Mouse (Mus musculus) liver, adult 2 months (tissue): ENCODE measurements around the gene Selenof.

Experiments
- CTCF ChIP-seq: fragments of 200-500 bp; IDR thresholded peaks from 2 replicates; pipeline ENCODE4 v1.5.1; 2011; ENCODE audit warnings: low read depth, low read length, control low read depth
- POLR2A ChIP-seq: fragments of 200-500 bp; IDR thresholded peaks from 2 replicates; pipeline ENCODE4 v1.6.1; 2011; ENCODE audit warnings: low read length, control low read depth; ENCODE audit not compliant: insufficient read depth; ENCODE audit errors: extremely low read depth

GRCm38 (mm10) chr3:144617633-144618180 is 47.6 kb downstream of the Selenof start:
- no peak for TF ChIP-seq POLR2A
- TF ChIP-seq CTCF = no peak
